Mouse (Mus musculus): Measurements from ENCODE around the gene Colgalt2. TPM values are rescaled to one million over a fixed set of nuclear protein-coding genes. Genes with fewer than 3 reads are reported as not detected.
"Not testable (repeated sequence)": the region's sequence is repeated elsewhere in the genome, so short reads cannot be mapped to it uniquely, and the experiment has no call there.

Gene Colgalt2
- polyA plus RNA-seq, 1 experiment from 2014 or later: 1.4 TPM

DNA sequence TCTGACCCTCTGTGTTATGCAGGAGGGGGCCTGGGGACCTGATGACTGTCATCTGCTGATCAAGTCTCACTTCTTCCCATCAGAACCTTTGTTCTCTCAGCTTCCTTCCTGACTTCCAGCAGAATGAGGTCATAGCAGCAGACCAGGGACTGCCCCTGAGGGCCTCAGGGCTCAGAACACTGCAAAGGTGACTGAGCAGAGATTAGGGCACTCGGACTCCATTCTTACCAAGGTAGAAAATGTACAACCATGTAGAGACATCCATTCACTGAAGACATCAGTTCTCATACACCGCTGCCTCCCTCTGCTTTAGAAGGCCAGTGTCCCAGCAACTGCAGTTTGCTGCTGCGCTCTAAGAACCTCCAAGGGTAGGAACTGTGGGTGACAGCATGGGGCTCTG is 23.4 kb downstream of the Colgalt2 start:
- no peaks in the 10 kb centered on the region for H3K9me3 ChIP-seq
- H3K36me3 ChIP-seq: no peaks in the 10 kb centered on the region
- H3K9ac ChIP-seq: no peak overlapping the region
- 90% methylated on average over 3 of the region's 3 CpGs for WGBS
- ATAC-seq: no peak
- no peaks in the 10 kb centered on the region for H3K27me3 ChIP-seq (replicated peaks)
- no peak overlapping the region for H3K27ac ChIP-seq
- no peak overlapping the region for H3K4me2 ChIP-seq (replicated peaks)
- no peaks in the 10 kb centered on the region for H3K4me1 ChIP-seq (replicated peaks)
- H3K4me3 ChIP-seq (replicated peaks): no peak overlapping the region

DNA sequence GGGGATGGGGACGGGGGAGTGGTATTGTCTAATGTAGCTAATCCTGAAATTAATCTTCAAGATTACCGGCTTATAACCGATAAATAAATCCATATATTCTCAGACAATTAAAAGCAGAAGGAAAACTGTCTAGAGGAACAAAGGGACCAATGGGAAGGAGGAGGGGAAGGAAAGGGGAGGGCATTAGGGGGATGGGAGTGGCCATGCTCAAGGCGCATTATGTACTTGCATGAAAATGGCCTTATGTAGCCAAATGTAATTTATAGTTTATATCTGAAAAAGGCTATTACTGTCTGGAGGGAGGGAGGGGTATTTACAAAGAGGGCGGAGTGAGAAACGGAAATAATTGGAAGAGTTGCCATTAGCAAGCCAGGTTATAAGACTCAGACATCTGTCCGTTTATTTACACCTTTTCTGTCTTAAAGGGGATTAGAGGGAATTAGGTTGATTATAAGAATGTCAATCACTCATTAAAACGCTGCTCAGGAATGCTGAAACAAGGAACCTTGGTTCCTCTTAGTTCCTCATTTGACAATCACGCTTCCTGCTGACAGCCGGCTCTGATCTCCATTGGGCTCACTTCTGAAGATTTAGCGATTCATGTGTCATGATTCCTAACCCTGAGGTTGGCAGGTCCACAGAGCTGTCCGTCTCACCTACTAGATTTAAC is 28.4 kb downstream of the Colgalt2 start:
- Histone ChIP-seq H3K36me3 (no peaks in the 10 kb centered on the region), H3K9me3 (no peaks in the 10 kb centered on the region), H3K27ac (no peak overlapping the region), H3K4me2 (replicated peaks) (no peak overlapping the region), H3K4me3 (replicated peaks) (no peak overlapping the region), H3K9ac (no peak overlapping the region), H3K4me1 (replicated peaks) (no peaks in the 10 kb centered on the region), H3K27me3 (replicated peaks) (no peaks in the 10 kb centered on the region)
- 67% methylated on average over 12 of the region's 12 CpGs for WGBS
- no peak for ATAC-seq

DNA sequence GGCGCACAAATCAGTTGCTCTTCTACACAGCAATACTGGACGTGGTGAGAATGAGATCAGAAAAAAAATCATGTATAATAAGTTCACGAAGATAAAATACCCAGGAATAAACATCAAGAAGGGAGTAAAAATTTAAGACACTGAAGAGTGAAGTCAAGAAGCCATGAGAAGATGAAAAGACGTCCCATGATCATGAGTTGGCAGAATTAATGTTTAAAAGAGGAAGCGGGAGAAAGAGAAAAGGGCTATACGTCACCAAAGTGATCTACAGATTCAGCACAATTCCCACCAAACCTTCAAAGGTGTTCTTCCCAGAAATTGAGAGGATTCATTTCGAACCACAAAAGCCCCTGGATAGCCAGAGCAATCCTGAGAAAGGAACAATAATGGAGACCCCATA is 30.2 kb downstream of the Colgalt2 start:
- no peak overlapping the region for H3K4me3 ChIP-seq (replicated peaks)
- no peaks in the 10 kb centered on the region for H3K36me3 ChIP-seq
- no peaks in the 10 kb centered on the region for H3K27me3 ChIP-seq (replicated peaks)
- ATAC-seq: no peak
- H3K9ac ChIP-seq: no peak overlapping the region
- WGBS: 85% methylated on average over 7 of the region's 7 CpGs
- H3K4me1 ChIP-seq (replicated peaks): no peaks in the 10 kb centered on the region
- H3K4me2 ChIP-seq (replicated peaks): no peak overlapping the region
- H3K27ac ChIP-seq: no peak overlapping the region
- no peaks in the 10 kb centered on the region for H3K9me3 ChIP-seq

DNA sequence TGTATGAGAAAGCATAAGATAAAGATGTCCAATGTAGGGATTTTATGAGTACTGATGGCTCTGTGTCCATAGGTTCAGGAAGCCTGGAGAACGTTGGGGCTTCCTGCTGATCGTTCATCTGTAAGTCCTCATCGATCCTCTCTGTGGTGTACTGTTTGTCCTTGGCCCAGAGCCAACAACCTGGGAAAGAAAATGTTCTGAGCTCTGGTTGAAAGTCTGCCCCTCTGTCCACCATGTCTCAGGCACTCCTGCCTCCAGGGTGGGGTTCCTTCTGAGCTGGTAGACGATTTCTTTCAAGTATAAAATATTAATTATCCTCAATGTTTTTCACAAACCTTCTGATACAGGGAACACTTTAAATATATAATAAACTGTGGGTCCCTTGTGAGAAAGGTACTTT is 34.5 kb downstream of the Colgalt2 start:
- no peak overlapping the region for H3K4me2 ChIP-seq (replicated peaks)

DNA sequence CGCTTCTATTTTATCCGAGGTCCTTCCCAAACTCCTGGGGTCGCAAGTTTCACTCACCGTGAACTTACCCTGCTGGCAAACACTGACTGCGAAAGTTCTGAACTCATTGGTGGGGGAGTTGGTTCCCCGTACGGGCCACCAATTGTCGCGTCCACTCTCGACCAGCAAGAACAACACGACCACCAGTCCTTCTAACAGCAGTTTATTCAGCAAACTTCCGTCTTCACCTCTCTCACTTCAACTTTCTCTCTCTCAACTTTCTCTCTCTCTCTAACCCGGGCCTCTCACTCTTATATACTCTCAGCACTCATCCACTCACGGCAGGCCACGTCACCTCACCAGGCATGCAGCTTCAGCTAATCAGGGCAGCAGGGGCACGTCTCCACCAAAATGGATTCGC is 37.9 kb downstream of the Colgalt2 start:
- 75% methylated on average over 17 of the region's 17 CpGs for whole genome bisulfite sequencing
- H3K9me3 ChIP-seq; H3K27me3 ChIP-seq (replicated peaks); H3K4me2 ChIP-seq (replicated peaks); H3K4me3 ChIP-seq (replicated peaks); H3K9ac ChIP-seq; ATAC-seq; H3K36me3 ChIP-seq; H3K4me1 ChIP-seq (replicated peaks); H3K27ac ChIP-seq: not testable (repeated sequence)

More for the DNA sequence above, 34.5 kb downstream of the Colgalt2 start:
- no peaks in the 10 kb centered on the region for H3K27me3 ChIP-seq (replicated peaks)
- no peaks in the 10 kb centered on the region for H3K36me3 ChIP-seq
- 56% methylated on average over 4 of the region's 4 CpGs for WGBS
- no peak for ATAC-seq
- H3K27ac ChIP-seq: no peak overlapping the region
- H3K4me1 ChIP-seq (replicated peaks): no peaks in the 10 kb centered on the region
- no peak overlapping the region for H3K9ac ChIP-seq
- no peak overlapping the region for H3K4me3 ChIP-seq (replicated peaks)
- H3K9me3 ChIP-seq: no peaks in the 10 kb centered on the region

DNA sequence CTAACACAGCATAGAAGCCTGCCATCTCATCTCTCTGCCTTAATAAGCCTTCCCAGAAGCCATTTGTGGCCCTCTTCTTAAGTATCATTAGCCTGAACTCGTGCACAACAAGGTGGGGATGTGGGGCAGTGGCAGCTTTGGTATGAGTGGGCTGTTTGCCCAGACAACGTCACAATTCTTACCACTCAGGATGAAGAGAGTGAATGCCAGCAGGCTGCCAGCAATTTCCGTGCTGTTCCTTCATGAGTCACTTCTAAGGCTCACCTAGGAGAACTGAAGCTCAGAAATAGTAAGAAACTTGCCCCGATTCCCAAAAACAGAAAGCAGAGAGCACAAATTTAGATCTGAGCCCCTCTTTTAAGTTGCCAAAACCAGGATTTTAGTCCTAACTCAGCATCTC is 39.8 kb downstream of the Colgalt2 start:
- Histone ChIP-seq H3K4me2 (replicated peaks) (no peak overlapping the region), H3K9ac (no peak overlapping the region), H3K36me3 (no peaks in the 10 kb centered on the region), H3K4me1 (replicated peaks) (no peaks in the 10 kb centered on the region), H3K9me3 (no peaks in the 10 kb centered on the region), H3K27me3 (replicated peaks) (no peaks in the 10 kb centered on the region), H3K4me3 (replicated peaks) (no peak overlapping the region), H3K27ac (no peak overlapping the region)
- WGBS: 68% methylated on average over 4 of the region's 4 CpGs
- ATAC-seq: no peak

DNA sequence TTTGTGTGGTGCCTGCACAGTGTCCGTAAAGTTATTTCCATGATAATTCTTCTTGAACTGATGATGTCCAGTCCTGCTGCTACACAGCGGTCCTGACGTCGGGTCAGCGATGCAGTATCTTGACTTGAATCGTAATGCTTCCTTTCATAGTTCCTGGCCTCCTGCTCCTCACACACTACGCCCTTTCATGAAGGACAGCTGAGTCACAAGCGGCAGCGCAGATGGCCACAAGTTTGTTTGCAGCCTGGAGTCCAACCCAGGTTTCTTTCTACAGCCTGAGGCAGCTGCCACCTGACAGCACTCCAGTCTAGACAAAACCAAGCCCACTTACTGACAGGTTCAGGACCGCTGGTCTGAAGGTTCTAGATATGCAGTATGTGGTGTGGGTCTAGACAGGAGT is 40.2 kb downstream of the Colgalt2 start:
- no peak overlapping the region for H3K4me2 ChIP-seq (replicated peaks)
- no peaks in the 10 kb centered on the region for H3K9me3 ChIP-seq
- ATAC-seq: no peak
- WGBS: 71% methylated on average over 10 of the region's 10 CpGs
- no peaks in the 10 kb centered on the region for H3K36me3 ChIP-seq
- no peak overlapping the region for H3K9ac ChIP-seq
- H3K4me3 ChIP-seq (replicated peaks): no peak overlapping the region
- no peaks in the 10 kb centered on the region for H3K4me1 ChIP-seq (replicated peaks)
- H3K27ac ChIP-seq: no peak overlapping the region
- no peaks in the 10 kb centered on the region for H3K27me3 ChIP-seq (replicated peaks)

DNA sequence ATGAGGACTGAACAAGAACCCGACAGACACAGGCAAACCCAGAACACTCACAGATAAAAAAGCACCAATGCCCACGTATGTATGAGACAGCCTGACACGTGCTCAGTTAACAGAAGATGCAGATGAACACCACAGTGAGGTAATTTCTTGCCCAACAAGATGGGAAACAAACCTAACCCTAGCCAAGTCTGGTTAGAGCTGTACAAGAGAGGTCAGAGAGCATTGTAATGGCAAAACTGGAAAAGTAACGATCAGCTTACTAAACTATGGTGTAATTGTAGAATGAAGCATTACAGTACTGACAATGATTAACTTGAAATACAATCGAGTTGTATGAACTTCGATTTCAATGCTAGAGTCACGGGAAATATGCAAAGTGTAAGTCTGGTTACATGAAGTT is 45.0 kb downstream of the Colgalt2 start:
- no peak for ATAC-seq
- Histone ChIP-seq H3K4me3 (replicated peaks) (no peak overlapping the region), H3K9ac (no peak overlapping the region), H3K9me3 (no peaks in the 10 kb centered on the region), H3K4me2 (replicated peaks) (no peak overlapping the region), H3K27ac (no peak overlapping the region), H3K27me3 (replicated peaks) (no peaks in the 10 kb centered on the region), H3K4me1 (replicated peaks) (no peaks in the 10 kb centered on the region), H3K36me3 (no peaks in the 10 kb centered on the region)
- 83% methylated on average over 7 of the region's 7 CpGs for WGBS

DNA sequence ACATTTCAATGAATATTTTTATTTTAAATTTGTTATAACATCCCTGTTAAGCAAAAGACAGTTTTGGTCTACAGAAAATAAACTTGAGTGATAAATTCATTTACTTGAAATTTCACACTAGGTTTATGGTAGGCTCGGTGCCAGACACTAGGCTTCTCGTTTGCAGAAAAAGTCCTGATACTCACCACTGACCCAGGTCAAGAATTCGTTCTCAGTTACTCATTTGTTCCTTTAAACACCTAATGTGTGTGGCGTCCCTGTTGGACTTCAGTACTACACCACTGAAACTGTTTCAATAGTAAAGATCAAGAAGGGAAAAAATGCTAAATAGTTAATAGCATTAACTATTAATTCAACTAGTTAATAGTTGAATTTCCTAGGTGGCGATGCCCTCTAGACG is 46.3 kb downstream of the Colgalt2 start:
- WGBS: 61% methylated on average over 6 of the region's 6 CpGs
- Histone ChIP-seq H3K4me3 (replicated peaks) (no peak overlapping the region), H3K4me1 (replicated peaks) (no peaks in the 10 kb centered on the region), H3K9ac (no peak overlapping the region), H3K4me2 (replicated peaks) (no peak overlapping the region), H3K27ac (no peak overlapping the region), H3K36me3 (no peaks in the 10 kb centered on the region), H3K27me3 (replicated peaks) (no peaks in the 10 kb centered on the region), H3K9me3 (no peaks in the 10 kb centered on the region)
- no peak for ATAC-seq

DNA sequence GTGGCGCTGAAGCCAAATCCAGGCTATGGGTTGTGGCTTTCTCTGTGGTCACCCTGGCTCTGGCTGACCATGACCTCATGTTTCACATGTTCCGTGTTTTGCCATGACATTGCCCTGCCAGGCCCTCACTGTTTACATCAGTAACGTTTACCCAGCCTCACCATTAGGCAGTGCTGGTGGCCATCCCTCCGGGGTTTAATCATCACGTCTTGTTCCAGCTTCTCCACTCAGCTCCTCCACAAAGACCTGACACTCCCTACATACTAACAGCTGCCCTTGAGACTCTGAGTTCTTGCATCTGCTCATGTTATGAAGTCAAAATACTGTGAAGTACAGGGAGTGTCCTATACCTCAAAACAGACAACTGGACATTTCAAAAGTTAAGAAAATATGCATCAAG is 54.9 kb downstream of the Colgalt2 start:
- no peaks in the 10 kb centered on the region for H3K36me3 ChIP-seq

DNA sequence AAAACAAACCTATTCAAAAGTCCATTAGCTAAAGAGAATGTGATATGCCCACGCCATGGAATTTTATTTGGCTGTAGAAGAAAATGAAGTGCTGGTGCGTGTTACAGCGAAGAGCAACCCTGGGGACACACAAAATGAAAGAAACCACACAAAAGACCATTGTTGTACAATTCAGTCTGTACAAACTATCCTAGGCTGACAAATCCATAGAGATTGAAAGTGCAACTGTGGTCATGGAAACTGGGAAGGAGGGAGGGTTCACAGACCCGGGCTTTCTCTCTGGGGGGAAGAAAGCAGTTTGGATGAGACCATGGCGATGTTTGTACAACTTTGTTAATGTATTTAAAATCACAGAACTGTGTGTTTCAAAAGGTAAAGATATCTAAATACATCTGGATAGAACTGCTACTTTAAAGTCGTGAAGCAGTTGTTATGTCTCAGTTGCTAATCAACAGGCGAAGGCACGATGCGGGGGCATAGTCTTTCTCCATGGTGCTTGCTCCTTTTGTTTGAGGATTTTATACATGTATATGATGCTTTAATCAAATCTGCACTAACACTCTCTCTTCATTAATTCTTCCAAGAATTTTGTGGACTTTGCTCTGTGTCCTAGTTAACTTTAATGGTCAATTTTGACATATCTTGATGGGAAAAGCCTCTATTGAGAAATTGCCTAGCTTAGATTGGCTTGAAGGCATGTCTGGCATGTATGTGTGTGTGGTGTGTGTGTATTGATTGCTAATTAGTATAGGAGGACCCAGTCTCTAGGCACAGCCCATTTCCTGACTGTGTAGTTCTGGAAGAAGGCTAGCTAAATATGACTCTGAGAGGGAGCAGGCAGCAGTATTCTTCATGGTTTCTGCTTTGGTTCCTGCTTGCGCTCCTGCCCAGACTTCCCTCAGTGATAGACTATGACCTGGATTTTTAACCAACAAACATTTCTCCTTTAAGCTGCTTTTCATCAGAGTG is 55.9 kb downstream of the Colgalt2 start:
- H3K27ac ChIP-seq: no peak overlapping the region
- no peaks in the 10 kb centered on the region for H3K4me1 ChIP-seq (replicated peaks)
- H3K4me3 ChIP-seq (replicated peaks): no peak overlapping the region
- no peaks in the 10 kb centered on the region for H3K27me3 ChIP-seq (replicated peaks)
- WGBS: 83% methylated on average over 10 of the region's 10 CpGs
- H3K4me2 ChIP-seq (replicated peaks): no peak overlapping the region
- H3K9me3 ChIP-seq: no peaks in the 10 kb centered on the region
- H3K36me3 ChIP-seq: no peaks in the 10 kb centered on the region
- no peak for ATAC-seq
- H3K9ac ChIP-seq: no peak overlapping the region

More for the DNA sequence above, 54.9 kb downstream of the Colgalt2 start:
- WGBS: 56% methylated on average over 5 of the region's 5 CpGs
- Histone ChIP-seq H3K4me1 (replicated peaks) (no peaks in the 10 kb centered on the region), H3K4me3 (replicated peaks) (no peak overlapping the region), H3K4me2 (replicated peaks) (no peak overlapping the region), H3K27ac (no peak overlapping the region), H3K9ac (no peak overlapping the region), H3K9me3 (no peaks in the 10 kb centered on the region), H3K27me3 (replicated peaks) (no peaks in the 10 kb centered on the region)
- no peak for ATAC-seq

DNA sequence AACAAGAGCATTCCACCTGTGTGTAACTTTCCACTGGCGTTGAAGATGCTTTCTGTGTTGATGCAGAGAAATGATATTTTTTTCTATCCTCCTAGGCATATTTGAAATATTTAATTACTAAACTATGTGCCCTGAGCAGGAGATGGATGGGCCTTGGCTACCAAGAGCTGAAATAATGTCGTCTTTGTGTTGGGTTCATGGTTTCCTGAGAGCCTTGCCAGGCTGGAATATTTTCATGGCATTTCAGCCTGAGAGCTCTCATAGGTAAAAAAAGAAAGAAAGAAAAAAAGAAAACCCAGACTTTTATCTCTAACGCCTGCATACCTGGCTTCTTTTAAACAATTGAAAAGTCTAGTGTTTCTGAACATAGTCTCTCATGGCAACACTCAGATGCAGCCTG is 56.6 kb downstream of the Colgalt2 start:
- Histone ChIP-seq H3K4me2 (replicated peaks) (no peak overlapping the region), H3K4me1 (replicated peaks) (no peaks in the 10 kb centered on the region), H3K27ac (no peak overlapping the region), H3K27me3 (replicated peaks) (no peaks in the 10 kb centered on the region), H3K9ac (no peak overlapping the region), H3K36me3 (no peaks in the 10 kb centered on the region), H3K9me3 (no peaks in the 10 kb centered on the region), H3K4me3 (replicated peaks) (no peak overlapping the region)
- WGBS: 62% methylated on average over 3 of the region's 3 CpGs
- ATAC-seq: no peak

DNA sequence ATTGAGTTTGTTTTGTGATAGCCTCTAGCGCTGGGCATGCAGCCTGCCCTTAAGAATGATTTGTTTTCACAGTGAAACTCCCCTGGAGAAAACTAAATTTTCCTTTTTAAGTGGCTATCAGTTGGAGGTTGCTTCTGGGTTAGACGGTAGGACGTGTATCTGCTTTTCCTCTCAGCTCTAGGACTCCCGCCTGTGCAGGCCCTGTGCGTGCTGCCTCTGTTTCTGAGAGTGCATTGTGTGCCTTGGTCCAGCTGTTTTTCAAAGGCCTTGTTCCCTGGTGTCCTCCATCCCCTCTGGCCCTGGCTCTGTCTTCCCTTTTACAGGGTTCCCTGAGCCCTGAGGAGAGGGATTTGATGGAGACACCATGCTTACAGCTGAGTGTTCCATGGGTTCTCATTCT is 58.0 kb downstream of the Colgalt2 start:
- Histone ChIP-seq H3K9me3 (no peaks in the 10 kb centered on the region), H3K9ac (no peak overlapping the region), H3K36me3 (no peaks in the 10 kb centered on the region), H3K27ac (no peak overlapping the region), H3K4me2 (replicated peaks) (no peak overlapping the region), H3K27me3 (replicated peaks) (no peaks in the 10 kb centered on the region), H3K4me3 (replicated peaks) (no peak overlapping the region), H3K4me1 (replicated peaks) (no peaks in the 10 kb centered on the region; the same call in 1 of the 2 replicates)
- ATAC-seq: no peak
- 40% methylated on average over 5 of the region's 5 CpGs for WGBS
